Comparison of ENCODE assay signal across 8 mouse cellular contexts in genomic region chr8:109957167-109958028, GRCm38 (mm10). TPM values are rescaled to one million over a fixed set of nuclear protein-coding genes. Genes with fewer than 3 reads are reported as not detected.
A peak's percentile ranks its signal among the peaks of the same experiment; 100 is the strongest.
DNase-seq lines count a peak whose midpoint lies in the region; ATAC-seq and TF ChIP-seq lines count a peak whose summit lies in the region.

No protein-coding gene starts in this region.

- peaks cover 26% of the 10 kb centered on the region for H3K27me3 ChIP-seq in heart, embryonic 14.5 days (ENCODE audit: control insufficient read depth, insufficient read depth, low read length)
- H3K27me3 ChIP-seq in stomach, postnatal 0 days (ENCODE audit: control insufficient read depth, insufficient read depth, low read length): no peaks in the 10 kb centered on the region

- TF ChIP-seq CTCF in stomach, postnatal 0 days (IDR thresholded peaks at IDR 0.05; ENCODE audit: low read depth): no peak

- H3K4me3 ChIP-seq in heart, embryonic 14.5 days (ENCODE audit: control insufficient read depth in 1 of 2, insufficient read depth in 1 of 2, low read depth in 1 of 2, low read length in 2 of 2): no peak overlapping the region
- no peak overlapping the region for H3K4me3 ChIP-seq in stomach, postnatal 0 days (ENCODE audit: low read depth, low read length)

- TF ChIP-seq EP300 in stomach, postnatal 0 days (optimal IDR thresholded peaks at IDR 0.05): no peak

- no peak for ATAC-seq in heart, embryonic 14.5 days (ENCODE audit: insufficient number of reproducible peaks, insufficient read depth, low FRiP score, low read depth)
- peak; percentile 62 for ATAC-seq in stomach, postnatal 0 days (ENCODE audit: low FRiP score, low TSS enrichment)

- DNase-seq in heart, adult 8-10 months (ENCODE audit: low spot score): no peak
- peak; percentile 65 for DNase-seq in embryo, embryonic 11 days
- DNase-seq in kidney, adult 11 months: peak; percentile 71
- DNase-seq in lung, postnatal 25 days (ENCODE audit: low spot score): peak; percentile 31
- peak; percentile 55 for DNase-seq in stomach, postnatal 0 days (ENCODE audit: low spot score)
- DNase-seq in ovary, postnatal 14 days (ENCODE audit: low spot score): no peak
- DNase-seq in urinary bladder, postnatal 4 days (ENCODE audit: low spot score in 2 of 2): no peak

- H3K4me1 ChIP-seq in heart, embryonic 14.5 days (ENCODE audit: control insufficient read depth in 2 of 2, insufficient read depth in 2 of 2, low read length in 2 of 2): peaks cover 8 to 19% of the 10 kb centered on the region in 2 experiments
- H3K4me1 ChIP-seq in stomach, postnatal 0 days (replicated peaks; ENCODE audit: control insufficient read depth, insufficient read depth): no peaks in the 10 kb centered on the region; the same call in 1 of the 2 replicates

- no peak overlapping the region for H3K27ac ChIP-seq in heart, embryonic 14.5 days (replicated peaks in 1 of 2; ENCODE audit: control insufficient read depth in 1 of 2, insufficient read depth in 1 of 2, low read depth in 2 of 2, low read length in 2 of 2)
- H3K27ac ChIP-seq in stomach, postnatal 0 days (replicated peaks): 0 out of 2 replicates have a peak overlapping the region, but pooled peaks have one; percentile 35

- H3K36me3 ChIP-seq in heart, embryonic 14.5 days (ENCODE audit: control insufficient read depth, insufficient read depth, low read length): no peaks in the 10 kb centered on the region
- no peaks in the 10 kb centered on the region for H3K36me3 ChIP-seq in stomach, postnatal 0 days (ENCODE audit: control insufficient read depth, insufficient read depth, low read length)

- peak overlapping the region; percentile 52 for H3K4me2 ChIP-seq in heart, embryonic 14.5 days (ENCODE audit: low read length)
- H3K4me2 ChIP-seq in stomach, postnatal 0 days (replicated peaks; ENCODE audit: low read depth): 0 out of 2 replicates have a peak overlapping the region, but pooled peaks have one; percentile 8

- no peaks in the 10 kb centered on the region for H3K9me3 ChIP-seq in heart, embryonic 14.5 days (ENCODE audit: control insufficient read depth, low read length)
- H3K9me3 ChIP-seq in stomach, postnatal 0 days (ENCODE audit: control insufficient read depth, low read length): no peaks in the 10 kb centered on the region

- WGBS in heart, embryonic 14.5 days: 9% methylated on average over 16 of the region's 16 CpGs
- WGBS in stomach, postnatal 0 days: 17% methylated on average over 16 of the region's 16 CpGs

- no peak overlapping the region for H3K9ac ChIP-seq in heart, embryonic 14.5 days (ENCODE audit: low read length)
- H3K9ac ChIP-seq in stomach, postnatal 0 days (ENCODE audit: low read length): no peak overlapping the region

RNA-seq across cellular contexts. Expression of gene Marveld3, which starts 4.6 kb away (rescaled TPM):
- 0.12 and 0.51 TPM in 2 replicates for polyA plus RNA-seq in heart, embryonic 14.5 days (2014; fragmentation: Nextera tagmentation; extraction: Ambion mirVana)
- under 1 TPM in 2 of 4 experiments, not detected in 2; 0.17 to 0.53 TPM for total RNA-seq in heart, adult 8-10 months (2022)
- 3.2 and 4.1 TPM in 2 replicates for polyA plus RNA-seq in stomach, postnatal 0 days (2015; fragmentation: Nextera tagmentation; extraction: Ambion mirVana)

RNA-seq across cellular contexts. Expression of gene Tat, which starts 32.8 kb away (rescaled TPM):
- polyA plus RNA-seq in heart, embryonic 14.5 days (2014; fragmentation: Nextera tagmentation; extraction: Ambion mirVana): 0.11 TPM in 1 of 2 replicates, not detected in the other
- total RNA-seq in heart, adult 8-10 months (2022): 1 to 10 TPM in 1 of 4 experiments, under 1 TPM in 3; 0.14 to 2.0 (median 0.41) TPM
- polyA plus RNA-seq in stomach, postnatal 0 days (2015; fragmentation: Nextera tagmentation; extraction: Ambion mirVana): 0.12 and 0.18 TPM in 2 replicates

Comparison
In these comparisons a context has a peak if more than half of its experiments do, and no peak if none do; other contexts are left out.
1. DNase-seq: peak in embryo, embryonic 11 days (single experiment), kidney, adult 11 months (single experiment), lung, postnatal 25 days (single experiment) and stomach, postnatal 0 days (single experiment); none in heart, adult 8-10 months (single experiment), ovary, postnatal 14 days (single experiment) and urinary bladder, postnatal 4 days (0 of 2).